Mouse (Mus musculus) spleen, adult 2 months (tissue): Measurements from ENCODE around the gene Epb41l4b.

Source experiments
- CTCF ChIP-seq: fragments of 200-500 bp; IDR thresholded peaks from 2 replicates; pipeline ENCODE4 v1.5.1; 2011; ENCODE audit warnings: mild to moderate bottlenecking, inconsistent platforms; ENCODE audit not compliant: insufficient read depth, insufficient read length, insufficient replicate concordance; ENCODE audit errors: extremely low read depth
- POLR2A ChIP-seq: fragments of 200-500 bp; IDR thresholded peaks from 2 replicates; pipeline ENCODE4 v1.6.1; 2011; ENCODE audit warnings: low read depth, low read length, inconsistent platforms

- TF ChIP-seq CTCF (no peak), POLR2A (no peak)
Measured at GRCm38 (mm10) chr4:57142374-57143025, 737 bp downstream of the Epb41l4b start.
